Mouse (Mus musculus) heart, adult 9 months (tissue): ENCODE measurements around the gene Mpzl1.

Source experiments
- DNase-seq, 2 experiments: peaks; one replicate each; pipeline ENCODE4 v3.0.0; 2022; ENCODE audit warnings: low spot score in 2 of 2

Gene Mpzl1

DNA sequence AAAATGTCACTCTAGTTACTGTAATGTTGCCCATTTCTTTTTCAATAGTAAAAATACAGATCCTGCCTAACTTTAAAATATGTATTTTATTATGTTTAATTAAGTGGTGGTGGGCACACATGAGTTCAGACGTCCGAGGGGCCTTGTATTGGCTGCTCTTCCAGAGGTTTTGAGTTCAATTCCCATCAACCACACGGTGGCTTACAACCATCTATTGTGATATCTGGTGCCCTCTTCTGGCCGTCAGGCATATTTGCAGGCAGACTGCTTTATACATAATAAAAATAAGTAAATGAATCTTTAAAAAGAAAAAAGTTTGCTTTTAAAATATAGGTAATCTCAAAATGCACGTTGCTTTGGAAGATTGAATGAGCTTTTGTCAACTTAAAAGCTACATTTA is 55.0 kb downstream of the Mpzl1 start:
- no peak for DNase-seq

DNA sequence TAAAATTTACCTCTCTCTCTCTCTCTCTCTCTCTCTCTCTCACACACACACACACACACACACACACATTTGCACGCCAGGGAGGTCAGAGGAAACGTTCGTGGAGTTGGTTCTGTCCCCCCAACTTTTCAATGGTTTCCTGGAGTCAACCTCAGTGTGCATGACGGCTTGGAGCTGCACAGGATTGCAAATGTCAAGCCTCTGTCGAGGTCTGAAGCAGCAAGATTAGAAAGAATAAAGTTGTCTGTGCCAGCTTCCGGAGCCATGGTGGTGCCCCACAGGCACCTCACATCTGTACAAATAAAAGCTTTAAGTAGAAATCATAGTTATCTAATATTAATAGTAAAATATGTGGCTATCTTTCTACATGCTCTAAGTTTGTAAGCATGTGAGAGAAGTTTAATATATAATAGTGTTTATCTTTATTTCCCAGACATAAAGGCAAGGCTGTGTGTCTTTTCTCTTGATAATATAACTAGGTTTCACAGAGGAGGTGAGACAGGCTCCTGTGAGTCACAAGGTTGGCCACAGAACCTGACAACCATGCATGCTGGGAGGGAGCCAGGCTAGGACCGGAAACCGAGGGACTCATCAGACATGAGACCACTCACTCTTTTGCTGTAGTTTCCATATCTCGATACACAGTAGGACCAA is 57.8 kb downstream of the Mpzl1 start:
- no peak for DNase-seq

DNA sequence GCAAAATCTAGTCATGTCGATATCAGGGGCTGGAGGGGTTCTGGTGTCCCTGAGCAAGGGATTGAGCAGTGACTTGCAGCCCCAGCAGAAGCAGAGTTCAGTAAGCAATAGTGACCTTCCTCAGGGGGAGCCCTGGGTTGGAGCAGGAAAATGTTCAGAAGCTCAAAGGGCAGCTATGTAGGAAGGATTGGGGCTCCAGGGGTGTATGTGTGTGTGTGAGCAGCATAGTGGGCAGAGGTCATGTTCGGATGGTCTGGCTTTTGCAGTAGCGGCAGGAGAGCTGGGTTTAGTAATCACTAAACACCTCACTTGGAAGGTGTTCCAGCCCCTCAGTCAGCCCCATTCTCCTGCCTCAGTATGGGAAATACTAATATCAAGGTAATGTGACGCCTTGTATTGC is 58.3 kb downstream of the Mpzl1 start:
- no peak for DNase-seq

DNA sequence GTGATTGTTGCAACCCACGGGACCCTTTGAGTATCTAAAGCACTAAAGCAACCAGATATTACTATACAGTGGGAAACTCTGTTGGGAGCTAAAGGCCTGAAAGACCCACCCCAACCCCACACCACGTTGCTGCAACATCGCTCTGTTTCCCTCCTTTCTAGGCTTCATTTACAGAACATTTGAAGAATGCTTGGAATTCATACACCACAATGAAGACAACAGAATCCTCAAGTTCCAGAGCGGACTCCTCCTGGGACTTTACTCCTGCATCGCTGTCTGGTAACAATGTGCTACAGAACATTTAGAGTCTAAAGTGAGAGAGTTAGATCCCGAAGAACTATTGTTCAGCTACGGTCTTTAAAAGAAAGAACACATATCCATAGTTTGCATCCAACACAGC is 66.9 kb downstream of the Mpzl1 start:
- no peak for DNase-seq

DNA sequence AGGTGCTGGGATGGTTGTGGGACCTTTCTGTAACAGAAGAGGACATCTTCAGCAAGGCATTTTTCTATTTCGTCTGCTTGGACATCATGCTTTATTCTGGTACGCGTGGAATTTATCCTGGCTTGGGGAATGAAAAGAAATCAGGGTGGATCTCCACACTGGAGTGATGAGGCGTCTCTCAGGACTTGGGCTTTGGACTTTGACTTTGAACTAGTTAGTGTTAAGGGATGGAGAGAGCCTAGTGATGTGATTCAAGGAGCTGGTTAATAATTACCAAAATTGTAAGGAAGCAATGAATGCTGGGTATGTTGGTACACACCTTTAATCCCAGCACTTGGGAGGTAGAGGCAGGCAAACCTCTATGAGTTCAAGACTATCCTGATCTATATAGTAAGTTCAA is 69.1 kb downstream of the Mpzl1 start:
- no peak for DNase-seq

DNA sequence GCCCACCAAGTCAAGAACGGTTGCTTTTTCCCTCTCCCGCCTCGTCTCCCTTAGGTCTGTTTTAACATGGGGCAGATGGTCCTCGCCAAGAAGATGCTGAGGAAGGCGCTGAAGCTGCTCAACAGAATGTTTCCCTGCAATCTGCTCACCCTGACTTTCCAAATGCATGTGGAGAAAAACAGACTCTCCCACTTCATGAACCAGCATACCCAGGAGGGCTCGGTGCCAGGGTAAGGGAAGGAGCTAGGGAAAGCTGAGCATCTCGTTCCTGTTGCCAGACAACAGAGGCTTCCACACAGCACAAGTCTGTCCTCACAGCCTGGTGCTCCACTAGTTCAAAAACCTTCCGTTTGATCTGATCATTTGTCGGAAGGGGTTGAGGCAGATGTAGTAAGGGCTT is 75.3 kb downstream of the Mpzl1 start:
- DNase-seq: no peak

DNA sequence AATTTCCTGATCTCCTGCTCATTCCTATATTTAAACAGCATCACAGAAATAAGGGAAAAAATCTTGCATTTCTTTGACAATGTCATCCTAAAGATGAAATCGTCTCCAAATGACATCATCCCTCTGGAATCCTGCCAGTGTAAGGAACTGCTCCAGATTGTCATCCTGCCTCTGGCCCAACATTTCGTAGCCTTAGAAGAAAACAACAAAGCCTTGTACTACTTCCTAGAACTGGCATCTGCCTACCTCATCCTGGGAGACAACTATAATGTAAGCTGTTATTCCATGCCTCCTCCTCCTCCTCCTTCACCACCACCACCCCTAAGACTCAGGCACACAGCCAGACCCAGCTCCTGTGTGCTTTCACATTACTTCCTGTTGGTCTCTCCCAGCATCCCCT is 77.6 kb downstream of the Mpzl1 start:
- no peak for DNase-seq
